Mouse (Mus musculus) CH12.LX (cell line): ENCODE measurements around the gene Rassf8. TPM values are rescaled to one million over a fixed set of nuclear protein-coding genes. Genes with fewer than 3 reads are reported as not detected.
A peak's percentile ranks its signal among the peaks of the same experiment; 100 is the strongest.

Experiments
- DNase-seq: peaks from one replicate; pipeline ENCODE4 v3.0.0-alpha.2; 2013; ENCODE audit errors: extremely low read depth
- H3K27ac ChIP-seq: 2 replicates; pipeline ENCODE4 v1.5.1; 2012; ENCODE audit warnings: low read depth, mild to moderate bottlenecking, control low read depth, moderate library complexity; ENCODE audit not compliant: insufficient read depth
- H3K27me3 ChIP-seq: replicated peaks from 2 replicates; pipeline ENCODE3; 2012; ENCODE audit warnings: inconsistent platforms
- H3K36me3 ChIP-seq, 2 experiments: replicated peaks in 1 of 2; 2 replicates each; pipeline versions ENCODE3 to v1.6.1; 2012; ENCODE audit warnings: inconsistent platforms in 1 of 2, low read length in 1 of 2, mild to moderate bottlenecking in 1 of 2, mixed read lengths in 1 of 2, moderate library complexity in 1 of 2; ENCODE audit not compliant: control insufficient read depth in 1 of 2, insufficient read depth in 1 of 2
- H3K4me1 ChIP-seq, 2 experiments: 2 replicates each; pipeline ENCODE4 v1.6.1; 2012; ENCODE audit warnings: inconsistent platforms in 1 of 2, moderate library complexity in 1 of 2; ENCODE audit not compliant: insufficient read depth in 2 of 2, control insufficient read depth in 1 of 2
- H3K4me2 ChIP-seq: 2 replicates; pipeline ENCODE4 v1.6.1; 2012; ENCODE audit warnings: low read depth, mild to moderate bottlenecking, control low read depth; ENCODE audit not compliant: poor library complexity, insufficient read depth, severe bottlenecking
- H3K4me3 ChIP-seq, 3 experiments: fragments of 150-350 bp in 1 of 3; sonication (generic) in 1 of 3; replicated peaks in 1 of 3; 2 replicates each; pipeline versions ENCODE3 to v1.5.1; 2011 to 2012; ENCODE audit warnings: low read depth in 2 of 3, low read length in 2 of 3, mild to moderate bottlenecking in 2 of 3, moderate library complexity in 2 of 3, control low read depth in 1 of 3, improper control_type of control experiment in 1 of 3, inconsistent platforms in 1 of 3, mixed read lengths in 1 of 3; ENCODE audit not compliant: poor library complexity in 1 of 3
- H3K79me2 ChIP-seq: replicated peaks from 2 replicates; pipeline ENCODE4 v1.6.1; 2012; ENCODE audit warnings: mild to moderate bottlenecking, moderate library complexity; ENCODE audit not compliant: control insufficient read depth, poor library complexity, insufficient read depth, severe bottlenecking; ENCODE audit errors: extremely low read depth
- H3K9ac ChIP-seq: 2 replicates; pipeline ENCODE4 v1.6.1; 2012; ENCODE audit warnings: low read depth, mild to moderate bottlenecking, control low read depth, moderate library complexity; ENCODE audit not compliant: insufficient read depth
- H3K9me3 ChIP-seq: replicated peaks from 2 replicates; pipeline ENCODE3; 2012; ENCODE audit warnings: low read length, inconsistent platforms, mixed read lengths
- CHD1 ChIP-seq: IDR thresholded peaks from 2 replicates; pipeline ENCODE4 v1.6.1; 2012; ENCODE audit warnings: low read depth, low read length, improper control_type of control experiment, inconsistent platforms
- CTCF ChIP-seq, 2 experiments: IDR thresholded peaks in 1 of 2; conservative IDR thresholded peaks in 1 of 2; 2 replicates each; pipeline ENCODE4 v1.5.1; 2011 to 2012; ENCODE audit warnings: low read depth in 2 of 2, low read length in 2 of 2, improper control_type of control experiment in 1 of 2, inconsistent platforms in 1 of 2, mild to moderate bottlenecking in 1 of 2, moderate library complexity in 1 of 2
- EP300 ChIP-seq: IDR thresholded peaks from 2 replicates; pipeline ENCODE4 v1.6.1; 2011; ENCODE audit warnings: low read length, improper control_type of control experiment
- GABPA ChIP-seq: IDR thresholded peaks from 2 replicates; pipeline ENCODE4 v1.6.1; 2012; ENCODE audit warnings: low read depth, low read length, improper control_type of control experiment, inconsistent platforms; ENCODE audit not compliant: insufficient replicate concordance
- HCFC1 ChIP-seq: IDR thresholded peaks from 2 replicates; pipeline ENCODE4 v1.6.1; 2012; ENCODE audit warnings: low read depth, mild to moderate bottlenecking, inconsistent platforms, low read length, improper control_type of control experiment
- IRF4 ChIP-seq: IDR thresholded peaks from 2 replicates; pipeline ENCODE4 v1.6.1; 2014; ENCODE audit warnings: low read depth, mild to moderate bottlenecking, inconsistent platforms, low read length, improper control_type of control experiment
- JUND ChIP-seq: conservative IDR thresholded peaks from 2 replicates; pipeline ENCODE4 v1.6.1; 2011; ENCODE audit warnings: low read depth, low read length, improper control_type of control experiment
- MAX ChIP-seq: IDR thresholded peaks from 2 replicates; pipeline ENCODE4 v1.6.1; 2011; ENCODE audit warnings: low read length, improper control_type of control experiment
- NRF1 ChIP-seq: IDR thresholded peaks from 2 replicates; pipeline ENCODE4 v1.6.1; 2014; ENCODE audit warnings: low read depth, mild to moderate bottlenecking, inconsistent platforms, low read length, improper control_type of control experiment, moderate library complexity
- RAD21 ChIP-seq: IDR thresholded peaks from 2 replicates; pipeline ENCODE4 v1.6.1; 2011; ENCODE audit warnings: low read depth, mild to moderate bottlenecking, low read length, improper control_type of control experiment, moderate library complexity
- SMC3 ChIP-seq: IDR thresholded peaks from 2 replicates; pipeline ENCODE4 v1.6.1; 2011; ENCODE audit warnings: low read depth, low read length, improper control_type of control experiment
- TBP ChIP-seq: conservative IDR thresholded peaks from 2 replicates; pipeline ENCODE4 v1.6.1; 2011; ENCODE audit warnings: low read depth, low read length, improper control_type of control experiment
- UBTF ChIP-seq: IDR thresholded peaks from 2 replicates; pipeline ENCODE4 v1.6.1; 2012; ENCODE audit warnings: low read depth, mild to moderate bottlenecking, inconsistent platforms, low read length, improper control_type of control experiment, moderate library complexity
- USF1 ChIP-seq: IDR thresholded peaks from 2 replicates; pipeline ENCODE4 v1.6.1; 2014; ENCODE audit warnings: low read depth, mild to moderate bottlenecking, inconsistent platforms, low read length, improper control_type of control experiment
- ZKSCAN1 ChIP-seq: IDR thresholded peaks from 2 replicates; pipeline ENCODE4 v1.6.1; 2012; ENCODE audit warnings: low read depth, inconsistent platforms, low read length, improper control_type of control experiment, borderline replicate concordance
- ZMIZ1 ChIP-seq: IDR thresholded peaks from 2 replicates; pipeline ENCODE4 v1.6.1; 2012; ENCODE audit warnings: low read depth, mild to moderate bottlenecking, inconsistent platforms, low read length, improper control_type of control experiment
- dilution Hi-C: fragments of 300-500 bp; cut with MboI; formaldehyde crosslinking; loops from 2 replicates; pipeline ENCODE4 v1.14.3; 2020; ENCODE audit warnings: low sequenced_read_pairs; ENCODE audit not compliant: extremely low pct_unique_long_range_greater_than_20kb, extremely low pct_ligation_motif_present
- in situ Hi-C: fragments of 300-500 bp; cut with MboI; formaldehyde crosslinking; loops from 3 replicates; pipeline ENCODE4 v1.14.3; 2019; ENCODE audit warnings: low sequenced_read_pairs, low pct_ligation_motif_present, low pct_unique_long_range_greater_than_20kb, mixed read lengths
- polyA plus RNA-seq: library from polyadenylated mRNA; unstranded; fragments of >175 nt; gene quantifications from 2 replicates; pipeline ENCODE4 v1.2.1, GENCODE M21; 2012; ENCODE audit warnings: low read depth; ENCODE audit not compliant: insufficient read length
- total RNA-seq, 2 experiments: library from RNA; depleted of rRNA; stranded (reverse); fragments of 300-350 nt in 1 of 2; fragments of >200 nt in 1 of 2; gene quantifications; 2 replicates each; pipeline ENCODE4 v1.2.3; 2012 to 2014

The Rassf8 gene
- total and polyA plus RNA-seq, 3 experiments: 0.34 to 0.59 (median 0.48) TPM

GRCm38 (mm10) chr6:145823103-145823502 is 76.6 kb downstream of the Rassf8 start:
- dilution Hi-C loops: no loop called here
- in situ Hi-C loops: no loop called here
- DNase-seq: no peak

GRCm38 (mm10) chr6:145823588-145824234 is 77.2 kb downstream of the Rassf8 start:
- peak; percentile 19 for DNase-seq
- no peak overlapping the region for H3K4me3 ChIP-seq
- peak; percentile 77 for TF ChIP-seq RAD21
- peak in 1 of 2 experiments; percentile 67; a peak in 2 of 4 replicates for TF ChIP-seq CTCF (conservative IDR thresholded peaks at IDR 0.05 in 1 of 2, IDR thresholded peaks at IDR 0.05 in 1 of 2; ENCODE audit: low read depth in 2 of 2, low read length in 2 of 2)
- TF ChIP-seq SMC3: peak; percentile 44
- no peak for TF ChIP-seq IRF4
- H3K9ac ChIP-seq: no peak overlapping the region
- 0 out of 4 replicates have a peak, but pooled peaks cover 0 to 2% of the 10 kb centered on the region in 2 experiments for H3K4me1 ChIP-seq
- no peaks in the 10 kb centered on the region for H3K79me2 ChIP-seq
- dilution Hi-C loops: no loop called here
- H3K27ac ChIP-seq: no peak overlapping the region
- H3K9me3 ChIP-seq: peaks cover 8% of the 10 kb centered on the region
- no peaks in the 10 kb centered on the region for H3K36me3 ChIP-seq
- no peak overlapping the region for H3K4me2 ChIP-seq
- no peaks in the 10 kb centered on the region for H3K27me3 ChIP-seq
- in situ Hi-C loops: no loop called here

More at GRCm38 (mm10) chr6:145823103-145823502, 76.6 kb downstream of the Rassf8 start:
- TF ChIP-seq NRF1 (no peak), GABPA (no peak), UBTF (no peak), JUND (no peak), MAX (no peak), HCFC1 (no peak), CHD1 (no peak), ZKSCAN1 (no peak), EP300 (no peak), ZMIZ1 (no peak), USF1 (no peak), TBP (no peak)
- H3K79me2 ChIP-seq: no peaks in the 10 kb centered on the region
- H3K36me3 ChIP-seq: no peaks in the 10 kb centered on the region
- H3K4me1 ChIP-seq: 0 out of 4 replicates have a peak, but pooled peaks cover 0 to 2% of the 10 kb centered on the region in 2 experiments
- no peak overlapping the region for H3K4me3 ChIP-seq
- H3K27me3 ChIP-seq: no peaks in the 10 kb centered on the region
- no peak overlapping the region for H3K27ac ChIP-seq
- H3K9me3 ChIP-seq: peaks cover 8% of the 10 kb centered on the region
- H3K9ac ChIP-seq: no peak overlapping the region
- H3K4me2 ChIP-seq: no peak overlapping the region
